Mouse (Mus musculus): ENCODE results near the gene Cnih4.
A peak's percentile ranks its signal among the peaks of the same experiment; 100 is the strongest.

The Cnih4 gene

GRCm38 (mm10) chr1:181143950-181144836 lies at the start of gene Cnih4, which contains the start of gene Nvl:
Gene Cnih4 (plus strand): TSS chr1:181144693.
Gene Nvl (minus strand): TSS chr1:181144204.
- DNase-seq (ENCODE audit: low spot score in 2 of 2), result peak; percentile 92

GRCm38 (mm10) chr1:181117112-181117511 lies 27.4 kb upstream of the Cnih4 start:
- no peak for DNase-seq (ENCODE audit: low spot score in 2 of 2)

DNA sequence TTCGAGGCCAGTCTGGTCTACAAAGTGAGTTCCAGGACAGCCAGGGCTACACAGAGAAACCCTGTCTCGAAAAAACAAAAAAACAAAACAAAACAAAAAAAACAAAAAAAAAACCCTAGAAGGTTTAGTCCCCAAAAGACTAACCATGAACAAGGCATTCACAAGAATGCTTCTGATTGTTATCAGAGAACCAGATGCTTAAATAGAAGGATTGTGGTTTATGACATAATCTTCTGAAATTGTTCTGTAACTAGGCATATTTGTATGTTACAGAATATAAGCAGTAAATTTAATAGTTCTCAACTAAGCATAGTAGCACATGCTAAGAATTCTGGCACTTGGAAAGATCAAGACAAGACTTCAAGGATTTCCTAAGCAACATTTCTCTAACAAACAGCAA lies 20.3 kb upstream of the Cnih4 start:
- no peak for DNase-seq (ENCODE audit: low spot score in 2 of 2)

GRCm38 (mm10) chr1:181125916-181126315 lies 18.6 kb upstream of the Cnih4 start:
- DNase-seq (ENCODE audit: low spot score in 2 of 2), result no peak

GRCm38 (mm10) chr1:181126766-181127165 lies 17.7 kb upstream of the Cnih4 start:
- no peak for DNase-seq (ENCODE audit: low spot score in 2 of 2)

DNA sequence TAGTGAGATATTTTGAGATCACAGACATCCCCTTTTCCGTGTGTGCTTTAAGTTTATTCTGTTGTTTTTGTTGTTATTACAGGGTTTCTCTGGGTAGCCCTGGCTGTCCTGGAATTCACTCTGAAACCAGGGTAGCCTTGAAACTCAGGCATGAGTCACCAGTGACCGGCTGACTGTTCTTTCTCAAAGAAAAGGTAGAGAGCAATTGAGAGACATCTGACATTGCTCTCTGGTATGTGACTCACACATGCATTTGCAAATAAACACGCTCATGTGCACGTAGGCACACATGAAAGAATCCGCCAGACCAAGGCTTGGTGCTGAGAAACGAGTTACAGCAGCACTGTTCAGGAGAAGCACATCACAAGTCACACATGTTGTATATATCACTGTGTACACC lies 12.6 kb upstream of the Cnih4 start:
- no peak for DNase-seq (ENCODE audit: low spot score in 2 of 2)

- no peak for DNase-seq (ENCODE audit: low spot score in 2 of 2)
These were observed 5.8 kb upstream of the Cnih4 start for GRCm38 (mm10) chr1:181138730-181139129.

- DNase-seq (ENCODE audit: low spot score in 2 of 2), result no peak
These were observed 914 bp upstream of the Cnih4 start for GRCm38 (mm10) chr1:181143609-181143949.

GRCm38 (mm10) chr1:181144966-181145365 lies 473 bp downstream of the Cnih4 start:
- DNase-seq (ENCODE audit: low spot score in 2 of 2), result no peak

GRCm38 (mm10) chr1:181146187-181146586 lies 1.7 kb downstream of the Cnih4 start:
- DNase-seq (ENCODE audit: low spot score in 2 of 2), result no peak

DNA sequence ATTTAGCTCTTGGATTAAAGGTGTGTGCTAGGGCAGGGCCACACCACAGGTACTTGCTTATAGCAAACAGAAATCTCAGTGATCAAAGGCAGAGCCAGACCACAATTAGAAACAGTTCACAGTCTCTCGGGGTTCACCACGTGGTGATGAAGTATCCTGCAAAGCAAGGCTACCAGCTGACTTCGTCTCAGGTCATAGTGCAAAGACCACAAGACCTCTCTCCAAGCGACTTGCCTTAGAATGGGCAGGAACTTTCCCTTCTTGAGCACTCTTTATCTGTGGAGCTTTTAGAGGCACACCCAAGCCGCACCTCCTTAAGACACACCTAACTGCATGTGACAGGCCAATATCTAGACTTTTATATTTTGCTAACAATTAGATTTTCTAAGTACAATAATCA lies 4.0 kb downstream of the Cnih4 start:
- DNase-seq (ENCODE audit: low spot score in 2 of 2), result no peak

- DNase-seq (ENCODE audit: low spot score in 2 of 2), result no peak
These were observed 5.0 kb downstream of the Cnih4 start for GRCm38 (mm10) chr1:181149373-181150017.

DNA sequence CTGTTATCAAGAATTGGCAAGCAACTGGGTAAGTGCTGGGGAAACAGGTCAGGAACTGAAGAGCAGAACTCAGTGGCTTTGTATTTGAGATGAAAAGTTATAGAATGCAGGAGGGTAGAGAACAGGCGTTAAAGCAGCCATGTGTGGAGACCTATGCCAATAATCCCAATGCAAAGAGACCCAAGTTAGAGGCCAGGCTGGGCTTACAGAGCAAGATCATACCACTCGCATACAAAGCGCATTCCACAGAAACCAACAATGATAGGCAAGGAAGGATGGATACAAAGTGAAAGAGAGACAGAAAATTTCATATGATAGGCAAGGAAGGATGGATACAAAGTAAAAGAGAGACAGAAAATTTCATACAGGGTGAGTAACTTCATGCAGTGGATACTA lies 5.9 kb downstream of the Cnih4 start:
- no peak for DNase-seq (ENCODE audit: low spot score in 2 of 2)

GRCm38 (mm10) chr1:181150827-181151534 lies 6.5 kb downstream of the Cnih4 start:
- peak; percentile 80 to 89 for DNase-seq (ENCODE audit: low spot score in 2 of 2)

DNA sequence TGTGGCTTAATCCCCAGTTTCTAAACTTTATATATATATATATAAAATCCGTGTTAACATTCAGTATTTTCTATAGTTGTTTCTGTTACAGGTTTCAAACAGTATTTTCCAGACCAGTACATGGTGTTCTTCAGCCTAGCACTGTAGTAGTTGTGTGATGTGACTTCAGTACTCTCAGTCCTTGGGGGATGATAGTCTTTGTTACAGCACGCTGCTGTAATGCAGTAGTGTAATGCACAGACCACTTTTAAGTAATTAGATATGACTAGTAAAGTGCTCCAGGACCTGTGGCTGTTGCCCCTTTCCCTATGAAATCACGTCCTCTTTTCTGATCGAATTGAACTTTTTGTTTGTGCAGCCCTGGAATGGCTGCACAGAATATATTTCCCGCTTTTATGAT lies 7.0 kb downstream of the Cnih4 start:
- no peak for DNase-seq (ENCODE audit: low spot score in 2 of 2)

GRCm38 (mm10) chr1:181167816-181168215 lies 23.3 kb downstream of the Cnih4 start:
- no peak for DNase-seq (ENCODE audit: low spot score in 2 of 2)

- DNase-seq (ENCODE audit: low spot score in 2 of 2), result no peak
These were observed 23.9 kb downstream of the Cnih4 start for GRCm38 (mm10) chr1:181168377-181168776.

GRCm38 (mm10) chr1:181170210-181170609 lies 25.7 kb downstream of the Cnih4 start:
- no peak for DNase-seq (ENCODE audit: low spot score in 2 of 2)

DNA sequence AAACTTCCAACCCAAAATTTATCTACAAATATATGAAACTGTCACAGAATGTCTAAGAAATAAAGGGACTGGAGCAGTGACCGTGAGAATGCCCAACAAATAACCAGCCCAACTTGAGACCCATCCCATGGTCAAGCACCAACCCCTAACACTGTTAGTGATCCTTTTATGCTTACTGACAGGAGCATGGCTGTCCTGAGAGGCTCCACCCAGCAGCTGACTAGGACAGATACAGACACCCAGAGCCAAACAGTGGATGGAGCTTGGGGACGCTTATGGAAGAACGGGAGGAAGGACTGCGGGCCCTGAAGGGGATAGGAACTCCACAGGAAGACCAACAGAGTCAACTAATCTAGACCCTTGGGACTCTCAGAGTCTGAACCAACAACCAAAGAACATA lies 44.4 kb downstream of the Cnih4 start:
- DNase-seq (ENCODE audit: low spot score in 2 of 2), result no peak

GRCm38 (mm10) chr1:181199446-181199845 lies 55.0 kb downstream of the Cnih4 start:
- no peak for DNase-seq (ENCODE audit: low spot score in 2 of 2)

GRCm38 (mm10) chr1:181210147-181210546 lies 65.7 kb downstream of the Cnih4 start:
- DNase-seq (ENCODE audit: low spot score in 2 of 2), result no peak

DNA sequence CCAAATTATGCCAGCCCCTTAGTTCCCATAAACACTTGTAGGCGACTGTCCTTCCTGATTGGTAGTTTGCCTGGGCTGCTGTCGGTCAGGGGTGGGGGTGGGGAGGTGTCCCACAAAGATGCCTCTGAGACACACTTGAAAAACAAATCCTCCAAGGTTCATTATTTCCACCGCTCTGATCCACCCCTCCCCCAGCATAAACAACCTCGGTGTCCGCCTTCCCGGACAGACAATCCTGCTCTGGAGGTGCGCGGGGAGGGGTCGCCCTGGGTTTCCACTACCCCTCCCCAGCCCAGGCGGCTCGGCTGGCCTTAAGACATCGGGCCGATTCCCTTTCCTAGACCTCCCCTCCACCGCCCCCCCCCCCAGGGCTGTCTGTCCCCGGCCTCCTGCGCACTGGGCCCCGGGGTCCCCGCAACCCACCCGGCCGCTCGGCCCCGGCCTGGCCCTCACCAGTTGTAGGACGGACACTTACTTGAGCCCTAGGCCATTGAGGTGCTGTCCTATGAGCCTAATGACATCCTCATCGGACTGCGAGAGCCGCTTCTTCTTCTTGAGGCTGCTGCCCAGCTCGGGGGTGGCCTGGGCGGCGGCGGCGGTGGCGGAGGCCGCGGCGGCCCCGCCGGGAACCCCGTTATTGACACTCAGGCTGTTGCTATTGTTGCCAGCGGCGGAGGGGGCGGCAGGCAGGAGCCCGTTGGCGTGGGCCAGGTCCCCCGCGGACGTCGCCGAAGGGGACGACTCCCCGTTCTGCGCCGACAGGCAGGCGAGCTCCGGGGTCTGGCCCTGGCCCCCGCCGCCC lies 66.3 kb downstream of the Cnih4 start:
- peak; percentile 45 to 51 for DNase-seq (ENCODE audit: low spot score in 2 of 2)

All from frontal cortex, postnatal 10 days (tissue).